Mouse (Mus musculus) 3T3-L1 (cell line): ENCODE measurements at regions not wholly inside any gene's neighbourhood (a gene's known extent, or its start where the extent isn't known, plus 50 kb on each side); places are given as distances from the start of the nearest gene placed in this dataset.

ENCODE experiments used
- DNase-seq: peaks from one replicate; pipeline ENCODE4 v3.0.0-alpha.2; 2015; ENCODE audit warnings: low read depth, low spot score

- no peak for DNase-seq
Observed at GRCm38 (mm10) chr17:85932360-85933132, 212.4 kb downstream of the Srbd1 start.

- no peak for DNase-seq
Observed at GRCm38 (mm10) chr17:85931955-85932354, 213.0 kb downstream of the Srbd1 start.

GRCm38 (mm10) chr17:85930789-85931188 lies 214.2 kb downstream of the Srbd1 start:
- no peak for DNase-seq

GRCm38 (mm10) chr17:85930331-85930730 lies 214.6 kb downstream of the Srbd1 start:
- DNase-seq, result no peak

GRCm38 (mm10) chr17:85929699-85930286 lies 215.2 kb downstream of the Srbd1 start:
- DNase-seq, result no peak

- DNase-seq, result no peak
Observed at GRCm38 (mm10) chr17:85928543-85928942, 216.4 kb downstream of the Srbd1 start.

- DNase-seq, result no peak
Observed at GRCm38 (mm10) chr17:85927261-85927660, 217.7 kb downstream of the Srbd1 start.

GRCm38 (mm10) chr17:85926044-85926443 lies 218.9 kb downstream of the Srbd1 start:
- DNase-seq, result no peak

- no peak for DNase-seq
Observed at GRCm38 (mm10) chr17:85921219-85921673, 223.7 kb downstream of the Srbd1 start.

GRCm38 (mm10) chr17:85919868-85920267 lies 225.1 kb downstream of the Srbd1 start:
- no peak for DNase-seq

GRCm38 (mm10) chr17:85915870-85916269 lies 227.8 kb upstream of the Six2 start:
- DNase-seq, result no peak

GRCm38 (mm10) chr17:85914062-85914461 lies 226.0 kb upstream of the Six2 start:
- no peak for DNase-seq

- DNase-seq, result no peak
Observed at GRCm38 (mm10) chr17:85908709-85909108, 220.6 kb upstream of the Six2 start.

GRCm38 (mm10) chr17:85906597-85907187 lies 218.6 kb upstream of the Six2 start:
- DNase-seq, result no peak

GRCm38 (mm10) chr17:85902575-85902974 lies 214.5 kb upstream of the Six2 start:
- DNase-seq, result peak; percentile 8

GRCm38 (mm10) chr17:85899096-85899495 lies 211.0 kb upstream of the Six2 start:
- DNase-seq, result no peak

- no peak for DNase-seq
Observed at GRCm38 (mm10) chr17:85895978-85896377, 207.9 kb upstream of the Six2 start.

- DNase-seq, result peak; percentile 81
Observed at GRCm38 (mm10) chr17:85891243-85891642, 203.2 kb upstream of the Six2 start.

- DNase-seq, result no peak
Observed at GRCm38 (mm10) chr17:85889746-85890532, 201.9 kb upstream of the Six2 start.

GRCm38 (mm10) chr17:85888568-85889398 lies 200.7 kb upstream of the Six2 start:
- DNase-seq, result no peak

GRCm38 (mm10) chr17:85886675-85887074 lies 198.6 kb upstream of the Six2 start:
- no peak for DNase-seq
